Mouse (Mus musculus): Measurements from ENCODE around the gene Gm21778. TPM values are rescaled to one million over a fixed set of nuclear protein-coding genes. Genes with fewer than 3 reads are reported as not detected.

Gene Gm21778
- polyA plus RNA-seq (2017; shearing (Covaris generic)), result not detected

DNA sequence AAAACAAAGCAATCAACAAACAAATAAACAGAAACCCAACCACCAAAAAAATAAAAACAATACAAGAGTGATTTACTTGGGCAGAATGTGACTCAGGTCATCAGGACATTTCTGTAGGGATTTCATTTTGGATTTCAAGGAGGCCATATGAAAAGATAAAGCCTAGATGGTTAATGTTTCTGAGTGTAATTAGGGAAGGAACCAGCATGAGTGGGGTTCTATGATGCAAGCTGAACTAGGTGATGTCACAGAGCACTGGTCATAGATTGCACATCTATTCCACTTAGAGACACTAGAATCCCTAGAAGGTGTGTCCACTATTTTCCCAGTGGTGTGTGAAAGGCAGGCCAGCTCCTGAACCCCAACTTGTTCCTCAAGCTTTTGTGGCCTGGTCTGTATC, at the start of gene Gm21778:
TSS of gene Gm21778 (plus strand) at position 301 of the 400 bp plus-strand sequence.

Other genes with a start within 250 kb of the Gm21778 start
- gene Gm20914, start 216.5 kb upstream of the Gm21778 start, polyA plus RNA-seq (2017; shearing (Covaris generic)), result not detected
- gene Gm28171, start 149.1 kb upstream of the Gm21778 start, polyA plus RNA-seq (2017; shearing (Covaris generic)), result not detected

Data from inflammation-experienced regulatory T-cells, adult 16 weeks (primary cell).